Comparison of ENCODE assay signal across 14 mouse cellular contexts in genomic region chr10:40775655-40776054, GRCm38 (mm10).
"Had no signal": no experiment of that assay in that cellular context is flagged by ENCODE, and none has a peak within 500 bp of the region (broad histone marks: within the 10 kb centered on the region; RNA-seq: fewer than 3 reads in every experiment).

No protein-coding gene starts in this region.

- H3K4me3 ChIP-seq: limb, embryonic 13.5 days; myocyte; neural tube, embryonic 15.5 days had no signal

- H3K27me3 ChIP-seq: limb, embryonic 13.5 days; neural tube, embryonic 15.5 days had no signal

- H3K9ac ChIP-seq: limb, embryonic 13.5 days; liver, embryonic 14.5 days; neural tube, embryonic 15.5 days had no signal

- H3K9me3 ChIP-seq: limb, embryonic 13.5 days; neural tube, embryonic 15.5 days had no signal

- H3K27ac ChIP-seq: limb, embryonic 13.5 days; liver, embryonic 14.5 days; neural tube, embryonic 15.5 days; stomach, postnatal 0 days had no signal

- H3K36me3 ChIP-seq: limb, embryonic 13.5 days; neural tube, embryonic 15.5 days had no signal

- DNase-seq: kidney, adult 18-20 months; kidney, postnatal 10 days; kidney, postnatal 4 days; layer of hippocampus, postnatal 36 days; left cerebral cortex, postnatal 4 days; lung, adult 18-20 months; right cerebral cortex, adult 18-20 months; right cerebral cortex, postnatal 25 days; thymus, postnatal 4 days had no signal

- H3K4me2 ChIP-seq: limb, embryonic 13.5 days; neural tube, embryonic 15.5 days had no signal
